Mouse (Mus musculus): Measurements from ENCODE around the gene Gcc1. TPM values are rescaled to one million over a fixed set of nuclear protein-coding genes. Genes with fewer than 3 reads are reported as not detected.

The Gcc1 gene
- total RNA-seq, 2 experiments from 2014 or later: 9.4 to 9.5 TPM

Other genes with a start within 250 kb of the Gcc1 start
- 10 to 100 TPM in 1 of 2 experiments, 1 to 10 TPM in 1; 9.4 to 11.5 TPM for gene Zfp800, start 30.4 kb downstream of the Gcc1 start, total RNA-seq (2021)
- 100 to 1,000 TPM; 162 to 164 TPM for gene Arf5, start 4.8 kb downstream of the Gcc1 start, total RNA-seq (2021)
- gene Fscn3, start 601 bp downstream of the Gcc1 start, total RNA-seq (2021): not detected
- not detected for gene Pax4, start 21.0 kb upstream of the Gcc1 start, total RNA-seq (2021)
- 10 to 100 TPM; 75.0 to 78.1 TPM for gene Snd1, start 46.7 kb upstream of the Gcc1 start, total RNA-seq (2021)